Mouse (Mus musculus): Measurements from ENCODE around the gene Klra3. TPM values are rescaled to one million over a fixed set of nuclear protein-coding genes. Genes with fewer than 3 reads are reported as not detected.
"Not testable (repeated sequence)": the region's sequence is repeated elsewhere in the genome, so short reads cannot be mapped to it uniquely, and the experiment has no call there.

The Klra3 gene
- polyA plus RNA-seq (2012; rRNA removed), result not detected in 2 replicates

DNA sequence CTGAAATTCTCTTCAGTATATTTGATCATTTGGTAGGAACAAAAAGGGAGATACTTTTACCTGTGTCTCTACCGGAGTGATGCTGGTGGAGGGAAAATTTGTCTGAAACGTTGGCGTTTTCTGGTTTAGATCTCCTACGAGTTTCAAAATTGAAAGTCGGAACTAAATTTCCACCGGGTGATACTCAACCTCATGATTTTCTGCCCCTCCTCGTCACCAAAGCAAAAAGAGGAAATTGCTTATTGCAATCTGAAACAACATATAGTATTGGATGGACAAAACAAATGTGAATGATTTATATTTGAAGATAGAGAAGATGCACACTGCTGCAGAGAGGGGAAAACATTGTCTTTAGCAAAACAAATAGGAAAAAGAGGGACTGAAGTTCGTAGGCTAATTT lies at the start of gene Klra3:
Gene Klra3 (minus strand): TSS at position 164 of the 400 bp plus-strand sequence.
- DNase-seq (ENCODE audit: low read depth), result no peak

- DNase-seq (ENCODE audit: low read depth), result no peak
Measured at GRCm38 (mm10) chr6:130386750-130387149, 49.4 kb upstream of the Klra3 start, which contains the start of gene Klra1. Gene Klra1 (minus strand): TSS chr6:130386874.

- DNase-seq (ENCODE audit: low read depth), result no peak
Measured at GRCm38 (mm10) chr6:130385803-130386202, 48.4 kb upstream of the Klra3 start.

DNA sequence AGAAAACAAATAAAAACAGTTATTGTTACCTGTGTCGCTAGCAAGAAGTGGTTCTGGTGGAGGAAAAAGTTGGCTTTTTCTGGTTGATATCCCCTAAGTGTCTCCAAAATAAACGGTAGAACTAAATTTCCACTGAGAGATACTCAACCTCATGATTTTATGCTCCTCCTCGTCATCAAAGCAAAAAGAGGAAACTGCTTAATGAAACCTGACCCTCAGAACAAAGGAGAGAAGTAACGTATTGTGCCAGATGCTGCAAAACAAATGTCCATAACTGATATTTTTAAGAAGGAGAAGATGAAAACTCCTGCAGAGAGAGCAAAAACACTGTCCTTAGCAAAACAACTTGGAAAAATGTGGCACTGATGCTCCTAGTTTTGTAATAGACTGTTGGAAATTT lies 45.0 kb upstream of the Klra3 start:
- DNase-seq (ENCODE audit: low read depth), result no peak

DNA sequence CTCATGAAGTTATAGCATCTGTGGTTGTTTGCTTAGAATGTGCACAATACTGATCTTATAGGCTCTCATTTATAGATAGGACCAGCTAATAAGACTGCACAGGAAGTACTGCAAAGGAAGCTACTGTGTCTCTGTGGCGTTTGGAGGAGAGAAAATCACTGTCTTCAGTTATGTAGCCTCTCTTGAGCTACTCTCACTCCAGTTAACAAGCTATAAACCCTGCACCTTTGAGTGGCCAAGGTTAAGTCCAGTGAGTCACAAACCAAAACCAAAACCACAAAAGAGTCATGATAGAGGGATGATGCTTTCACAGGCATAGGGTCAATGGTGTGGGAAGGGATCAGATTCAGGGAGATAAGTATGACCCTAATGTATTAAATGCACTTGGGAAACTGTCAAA lies 8.0 kb upstream of the Klra3 start:
- DNase-seq (ENCODE audit: low read depth), result not testable (repeated sequence)

GRCm38 (mm10) chr6:130341973-130342372 lies 4.6 kb upstream of the Klra3 start:
- DNase-seq (ENCODE audit: low read depth), result not testable (repeated sequence)

GRCm38 (mm10) chr6:130287984-130288649 lies 49.3 kb downstream of the Klra3 start:
- DNase-seq (ENCODE audit: low read depth), result peak; percentile 2

- not testable (repeated sequence) for DNase-seq (ENCODE audit: low read depth)
Measured at GRCm38 (mm10) chr6:130281828-130282227, 55.5 kb downstream of the Klra3 start, which contains the start of gene Klra10. Gene Klra10 (minus strand): TSS chr6:130281928.

Other genes starting within 250 kb of the Klra3 start
- not detected in 2 replicates for gene Klra8, start 207.7 kb downstream of the Klra3 start, polyA plus RNA-seq (2012; rRNA removed)
- gene Klra9, start 144.5 kb downstream of the Klra3 start, polyA plus RNA-seq (2012; rRNA removed), result not detected in 2 replicates
- gene Klra7, start 104.3 kb downstream of the Klra3 start, polyA plus RNA-seq (2012; rRNA removed), result not detected in 2 replicates
- gene Klra10, start 55.6 kb downstream of the Klra3 start, polyA plus RNA-seq (2012; rRNA removed), result not detected in 2 replicates
- gene Klra1, start 49.3 kb upstream of the Klra3 start, polyA plus RNA-seq (2012; rRNA removed), result not detected in 2 replicates